Mouse (Mus musculus): ENCODE measurements around the gene Rabgap1l. TPM values are rescaled to one million over a fixed set of nuclear protein-coding genes. Genes with fewer than 3 reads are reported as not detected.

The Rabgap1l gene
- polyA plus RNA-seq (2017; shearing (Covaris generic)), result 257 TPM

DNA sequence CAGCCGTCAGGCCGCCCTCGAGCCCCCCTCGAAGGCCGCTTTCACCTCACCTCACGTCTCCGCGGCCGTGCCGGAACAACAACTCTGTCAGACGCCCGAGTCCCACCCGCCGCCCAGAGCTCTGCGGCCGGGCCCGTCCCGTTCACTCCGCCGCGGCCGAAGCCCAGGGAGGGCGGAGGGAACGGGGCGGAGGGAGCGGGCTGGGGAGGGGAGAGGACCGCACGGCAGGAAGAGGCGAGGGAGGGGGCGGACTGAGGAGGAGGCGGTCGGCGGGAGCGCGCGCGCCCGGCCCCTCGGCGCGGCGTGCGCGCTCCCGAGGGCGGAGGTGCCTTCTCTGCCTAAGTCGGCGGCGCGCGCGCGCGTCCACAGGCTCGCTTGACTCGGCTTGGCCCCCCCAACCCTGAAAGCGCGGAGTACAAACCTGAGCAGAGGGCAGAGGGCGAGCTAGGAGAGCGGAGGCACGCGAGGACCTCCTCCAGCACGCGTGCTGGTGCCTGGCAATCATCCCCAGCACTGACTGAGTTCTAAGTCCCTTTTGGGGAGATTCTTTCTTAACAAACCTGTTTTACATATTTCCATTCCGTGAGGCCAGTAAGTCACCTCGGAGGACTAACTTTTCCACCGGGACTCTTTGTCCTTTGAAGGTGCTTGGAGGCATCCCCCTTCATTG, at the start of gene Rabgap1l:
TSS of gene Rabgap1l (minus strand) at position 526 of the 670 bp plus-strand sequence.

GRCm38 (mm10) chr1:160212703-160213669, 580.0 kb downstream of the Rabgap1l start, which contains the start of gene Cacybp:
TSS of gene Cacybp (minus strand) at chr1:160212875.

DNA sequence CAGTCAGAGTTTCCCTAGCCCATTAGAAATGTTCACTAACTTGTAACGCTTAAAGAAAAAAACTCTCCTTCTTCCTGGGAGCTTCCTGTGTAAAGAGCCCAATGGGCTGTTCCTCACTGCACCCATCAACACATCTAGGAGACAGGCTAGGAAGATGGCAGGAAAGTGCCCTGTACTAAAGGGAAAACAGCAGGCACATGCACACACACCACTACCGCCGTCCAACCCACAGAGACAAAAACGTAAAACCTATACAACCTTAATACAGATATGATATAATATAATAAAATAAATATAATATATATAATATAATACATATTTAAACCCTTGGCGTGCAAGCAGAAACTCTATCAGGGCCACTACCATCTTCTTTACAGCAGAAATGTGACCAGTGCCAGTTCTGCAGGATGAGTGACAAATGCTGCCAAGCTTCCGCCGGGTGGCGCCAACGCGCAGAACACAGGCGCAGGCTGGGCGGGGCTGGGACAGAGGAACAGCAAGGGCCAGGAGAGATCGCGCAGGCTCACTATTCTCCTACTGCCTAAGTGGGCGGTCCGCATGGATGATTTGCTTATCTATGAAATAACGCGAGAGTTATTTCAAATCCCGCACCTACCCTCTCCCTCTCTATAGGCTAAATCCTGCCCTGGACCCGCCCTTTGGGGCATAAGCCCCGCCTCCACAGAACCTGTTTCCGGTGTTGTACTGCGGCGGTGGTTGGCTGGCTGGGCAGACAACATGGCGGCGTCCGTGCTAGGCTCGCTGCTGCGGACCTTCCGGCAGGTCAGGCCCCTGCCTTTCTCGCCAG, 598.3 kb downstream of the Rabgap1l start, which contains the start of gene Mrps14:
TSS of gene Mrps14 (plus strand) at position 687 of the 808 bp plus-strand sequence.

Other genes starting within 250 kb of the Rabgap1l start
- 15.0 TPM for gene Rc3h1, start 113.2 kb upstream of the Rabgap1l start, polyA plus RNA-seq (2017; shearing (Covaris generic))
- 7.5 TPM for gene Serpinc1, start 185.4 kb upstream of the Rabgap1l start, polyA plus RNA-seq (2017; shearing (Covaris generic))
- gene Zbtb37, start 241.6 kb upstream of the Rabgap1l start, polyA plus RNA-seq (2017; shearing (Covaris generic)), result 11.5 TPM